Mouse (Mus musculus): ENCODE data around the gene Borcs6. TPM values are rescaled to one million over a fixed set of nuclear protein-coding genes. Genes with fewer than 3 reads are reported as not detected.
A peak's percentile ranks its signal among the peaks of the same experiment; 100 is the strongest.

Gene Borcs6
- total RNA-seq, 2 experiments from 2014 or later, result 26.6 to 30.8 TPM

DNA sequence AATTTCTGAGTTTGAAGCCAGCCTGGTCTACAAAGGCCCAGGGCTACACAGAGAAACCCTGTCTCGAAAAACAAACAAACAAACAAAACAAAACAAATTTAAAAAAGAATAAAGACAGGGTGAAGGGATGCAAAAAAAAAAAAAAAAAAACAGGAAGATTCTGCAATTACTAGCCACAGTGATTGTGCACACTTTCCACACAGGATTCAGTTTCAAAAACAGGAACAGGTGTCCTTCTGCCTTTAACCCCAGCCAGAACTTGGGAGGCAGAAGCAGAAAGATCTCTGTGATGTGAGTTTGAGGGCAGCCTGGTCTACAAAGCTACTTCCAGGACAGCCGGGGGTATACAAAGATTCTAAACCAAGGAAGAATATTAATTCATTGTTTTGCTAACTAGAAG, 1.3 kb upstream of the Borcs6 start:
- no peak for DNase-seq (ENCODE audit: low spot score in 2 of 2)
- peak overlapping the region; percentile 98 for H3K4me3 ChIP-seq
- peak overlapping the region; percentile 96 for H3K27ac ChIP-seq
- no peak for TF ChIP-seq CTCF (conservative IDR thresholded peaks at IDR 0.05)

GRCm38 (mm10) chr11:69058729-69059356, 674 bp upstream of the Borcs6 start:
- Histone ChIP-seq H3K4me3 (peak overlapping the region; percentile 98), H3K27ac (peak overlapping the region; percentile 96)
- DNase-seq (ENCODE audit: low spot score in 2 of 2), result no peak
- TF ChIP-seq CTCF (conservative IDR thresholded peaks at IDR 0.05), result no peak

GRCm38 (mm10) chr11:69059975-69060411, 476 bp downstream of the Borcs6 start:
- H3K4me3 ChIP-seq, result peak overlapping the region; percentile 98
- DNase-seq (ENCODE audit: low spot score in 2 of 2), result peak in 1 of 2 experiments; percentile 37
- no peak for TF ChIP-seq CTCF (conservative IDR thresholded peaks at IDR 0.05)
- H3K27ac ChIP-seq, result peak overlapping the region; percentile 97

GRCm38 (mm10) chr11:69060448-69061254, 1.1 kb downstream of the Borcs6 start:
- DNase-seq (ENCODE audit: low spot score in 2 of 2), result peak in 1 of 2 experiments; percentile 23
- Histone ChIP-seq H3K4me3 (peak overlapping the region; percentile 98), H3K27ac (peak overlapping the region; percentile 97)
- TF ChIP-seq CTCF (conservative IDR thresholded peaks at IDR 0.05), result no peak

DNA sequence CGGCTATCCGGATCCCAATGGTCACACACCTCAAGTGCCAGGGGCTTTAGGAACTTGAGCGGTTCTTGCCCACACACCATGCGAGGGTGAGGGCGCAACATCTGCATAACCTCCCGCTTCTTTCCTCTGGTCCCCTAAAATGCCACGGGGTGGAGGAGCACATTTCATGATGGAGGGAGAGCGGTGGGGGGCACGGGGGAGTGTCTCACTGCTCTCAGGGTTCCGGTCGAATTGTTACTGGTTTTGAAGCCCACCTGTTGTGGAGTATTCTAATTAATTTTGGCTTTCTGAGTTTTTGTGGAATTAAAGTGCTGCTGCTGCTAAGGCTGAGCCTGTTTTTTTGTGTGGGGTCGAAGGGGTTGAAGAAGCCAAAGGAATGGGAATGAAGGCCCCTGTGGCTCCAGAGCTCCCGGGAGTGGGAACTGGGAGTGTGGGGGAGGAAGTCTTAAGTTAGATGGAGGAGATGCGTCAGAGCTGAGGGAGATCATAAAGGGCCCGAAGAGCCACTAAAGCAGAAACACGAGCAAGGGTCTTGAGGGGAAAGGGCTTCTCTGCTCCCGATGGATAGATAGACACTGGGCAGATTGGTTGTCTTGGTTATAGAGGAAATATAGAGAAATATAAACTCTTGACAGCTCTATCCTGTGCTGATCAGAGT, 1.9 kb downstream of the Borcs6 start:
- no peak for TF ChIP-seq CTCF (conservative IDR thresholded peaks at IDR 0.05)
- no peak for DNase-seq (ENCODE audit: low spot score in 2 of 2)
- Histone ChIP-seq H3K4me3 (peak overlapping the region; percentile 98), H3K27ac (peak overlapping the region; percentile 97)

DNA sequence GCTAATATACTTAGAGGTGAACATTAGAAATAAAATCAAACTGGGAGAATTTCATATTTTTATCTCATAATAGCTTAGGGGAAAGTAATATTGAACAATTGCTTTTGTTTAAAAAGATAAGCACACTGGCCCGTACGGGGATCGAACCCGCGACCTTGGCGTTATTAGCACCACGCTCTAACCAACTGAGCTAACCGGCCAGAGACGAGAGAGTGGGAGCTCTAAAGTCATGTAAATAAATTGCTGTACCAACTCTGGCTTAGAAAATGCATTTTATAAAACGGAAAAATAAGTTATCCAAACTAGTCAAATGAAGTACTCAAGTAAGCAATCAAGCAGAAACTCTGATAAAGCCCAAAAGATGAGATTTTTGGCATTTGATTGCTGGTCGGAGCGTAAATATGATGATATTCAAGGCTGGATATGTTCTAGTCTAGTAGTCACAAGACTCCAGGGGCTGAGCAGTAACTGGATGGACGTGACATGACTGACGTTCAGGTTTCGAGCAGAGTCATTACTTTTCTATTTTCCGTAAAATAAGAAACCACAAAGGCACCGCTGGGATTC, 2.8 kb downstream of the Borcs6 start:
- H3K4me3 ChIP-seq, result peak overlapping the region; percentile 68
- no peak for TF ChIP-seq CTCF (conservative IDR thresholded peaks at IDR 0.05)
- peak in 1 of 2 experiments; percentile 82 for DNase-seq (ENCODE audit: low spot score in 2 of 2)
- H3K27ac ChIP-seq, result peak overlapping the region; percentile 87

DNA sequence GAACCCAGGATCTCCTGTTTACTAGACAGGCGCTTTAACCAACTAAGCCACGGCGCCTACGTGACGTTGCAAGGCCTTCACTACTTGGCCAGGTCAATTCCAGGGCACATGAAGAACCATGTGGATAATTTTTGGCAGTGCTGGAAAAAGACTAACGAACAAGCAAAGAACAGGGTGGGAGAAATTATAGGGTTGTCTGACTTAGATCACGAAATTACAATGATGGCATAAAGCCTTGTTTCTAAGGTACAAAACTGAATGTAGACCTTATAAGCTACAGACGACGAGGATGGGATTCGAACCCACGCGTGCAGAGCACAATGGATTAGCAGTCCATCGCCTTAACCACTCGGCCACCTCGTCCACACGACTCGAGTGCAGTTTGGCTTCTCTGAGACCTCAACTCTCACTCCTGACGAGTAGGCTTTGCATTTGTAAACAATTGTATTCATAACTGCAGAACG, 3.3 kb downstream of the Borcs6 start:
- peak overlapping the region; percentile 68 for H3K4me3 ChIP-seq
- peak overlapping the region; percentile 87 for H3K27ac ChIP-seq
- DNase-seq (ENCODE audit: low spot score in 2 of 2), result peak; percentile 93 to 97
- no peak for TF ChIP-seq CTCF (conservative IDR thresholded peaks at IDR 0.05)

GRCm38 (mm10) chr11:69063413-69064201, 4.1 kb downstream of the Borcs6 start:
- peak in 1 of 2 experiments; percentile 82 for DNase-seq (ENCODE audit: low spot score in 2 of 2)
- Histone ChIP-seq H3K27ac (peak overlapping the region; percentile 87), H3K4me3 (peak overlapping the region; percentile 68)
- TF ChIP-seq CTCF (conservative IDR thresholded peaks at IDR 0.05), result no peak

DNA sequence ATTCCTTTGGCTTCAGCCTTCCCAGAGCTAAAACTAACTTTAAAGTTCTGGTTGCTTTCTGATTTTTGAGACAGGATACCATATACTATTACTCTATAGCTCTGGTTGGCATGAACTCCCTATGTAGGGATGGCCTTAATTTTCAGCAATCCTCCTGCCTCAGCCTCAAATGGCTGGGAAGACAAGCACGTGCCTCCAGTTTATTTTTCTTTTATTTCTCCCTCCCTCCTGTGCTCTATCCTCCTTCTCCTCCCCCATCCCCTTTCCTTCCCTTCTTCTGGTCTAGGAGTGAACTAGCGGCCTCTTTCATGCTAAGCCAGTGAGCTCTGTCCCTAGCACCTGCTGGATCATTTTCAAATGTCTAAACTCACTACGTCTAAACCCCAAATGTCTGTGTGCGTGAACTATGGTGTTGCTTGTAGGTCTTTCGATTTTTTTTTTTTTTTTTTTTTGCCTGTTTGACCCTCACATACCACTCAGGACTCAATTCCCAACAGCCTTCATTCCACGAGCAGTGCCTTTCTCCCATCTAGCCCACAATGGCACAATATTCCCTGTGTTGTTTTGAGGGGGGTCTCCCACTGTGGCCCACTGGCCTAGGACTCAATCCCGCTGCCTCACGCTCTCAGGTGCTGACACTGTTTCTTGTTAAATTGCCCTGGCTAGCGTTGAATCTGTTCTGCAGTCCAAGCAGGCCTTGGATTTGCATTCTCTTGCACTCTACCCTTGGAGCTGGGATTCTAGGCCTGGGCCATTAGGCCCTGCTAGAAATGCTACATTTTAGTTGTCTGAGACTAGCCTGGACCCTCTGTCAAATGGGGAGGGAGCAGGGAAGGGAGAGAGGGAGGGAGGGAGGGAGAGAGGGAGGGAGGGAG, 5.0 kb downstream of the Borcs6 start:
- no peak for TF ChIP-seq CTCF (conservative IDR thresholded peaks at IDR 0.05)
- DNase-seq (ENCODE audit: low spot score in 2 of 2), result no peak
- peak overlapping the region; percentile 68 for H3K4me3 ChIP-seq
- peak overlapping the region; percentile 69 for H3K27ac ChIP-seq

DNA sequence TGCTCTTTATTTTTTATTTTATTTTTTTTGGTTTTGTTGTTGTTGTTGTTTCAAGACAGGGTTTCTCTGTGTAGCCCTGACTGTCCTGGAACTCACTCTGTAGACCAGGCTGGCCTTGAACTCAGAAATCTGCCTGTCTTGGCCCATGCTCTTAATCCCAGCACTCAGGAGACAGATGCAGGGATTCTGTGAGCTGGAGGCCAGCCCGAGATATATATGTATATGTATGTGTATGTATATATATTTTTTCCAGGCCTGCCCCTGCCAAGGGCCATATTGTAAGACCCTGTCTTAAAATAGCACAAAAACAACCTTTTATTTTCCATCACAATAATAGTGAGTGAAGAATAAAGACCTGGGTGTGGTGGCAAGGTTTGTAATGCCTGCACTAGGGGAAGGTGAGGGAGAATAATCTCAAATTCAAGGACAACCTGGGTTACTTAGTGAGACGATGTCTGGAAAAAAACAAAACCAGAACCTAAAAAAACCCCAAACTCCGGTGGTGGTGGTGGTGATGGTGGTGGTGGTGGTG, 5.9 kb downstream of the Borcs6 start:
- no peak overlapping the region for H3K4me3 ChIP-seq
- H3K27ac ChIP-seq, result no peak overlapping the region
- DNase-seq (ENCODE audit: low spot score in 2 of 2), result no peak
- TF ChIP-seq CTCF (conservative IDR thresholded peaks at IDR 0.05), result no peak

All from layer of hippocampus, adult 2 months (tissue).